Mouse (Mus musculus): ENCODE results near the gene Rrbp1. TPM values are rescaled to one million over a fixed set of nuclear protein-coding genes. Genes with fewer than 3 reads are reported as not detected.

Gene Rrbp1
- polyA plus RNA-seq, 1 experiment from 2014 or later, result 61.6 TPM

- Histone ChIP-seq H3K4me3 (no peak overlapping the region), H3K27me3 (no peaks in the 10 kb centered on the region), H3K4me2 (replicated peaks) (no peak overlapping the region), H3K36me3 (no peaks in the 10 kb centered on the region), H3K9ac (no peak overlapping the region), H3K9me3 (replicated peaks) (no peaks in the 10 kb centered on the region), H3K4me1 (no peaks in the 10 kb centered on the region), H3K27ac (no peak overlapping the region)
- ATAC-seq (ENCODE audit: low FRiP score), result no peak
- WGBS, result 82% methylated on average over 9 of the region's 9 CpGs
These were observed 107.6 kb downstream of the Rrbp1 start for GRCm38 (mm10) chr2:143903376-143904045.

DNA sequence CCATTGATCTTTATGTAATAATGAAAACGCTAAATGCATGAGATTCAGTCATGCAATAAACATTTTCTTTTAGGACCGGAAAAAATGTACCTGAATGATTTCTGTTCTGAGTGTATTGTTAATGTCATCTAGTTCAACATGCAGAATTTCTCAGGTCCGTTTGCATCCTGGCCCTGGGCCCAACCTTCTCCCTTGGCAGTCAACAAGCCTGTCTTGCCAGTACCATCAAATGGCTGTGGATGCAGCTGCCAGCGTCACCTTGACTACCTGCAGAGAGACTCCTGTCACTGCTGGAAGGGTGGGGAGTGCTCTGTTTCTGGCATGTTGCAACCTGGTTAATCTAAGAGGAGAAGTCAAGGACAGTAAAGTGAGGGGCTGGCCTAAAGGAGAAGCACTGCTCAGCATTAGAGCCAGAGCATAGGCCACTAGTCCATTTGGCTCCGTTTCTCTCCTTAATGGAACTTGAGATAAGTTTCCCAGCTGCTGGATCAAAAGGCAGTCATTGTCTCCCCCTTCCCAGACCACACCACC is 110.2 kb downstream of the Rrbp1 start:
- no peaks in the 10 kb centered on the region for H3K27me3 ChIP-seq
- H3K4me1 ChIP-seq, result no peaks in the 10 kb centered on the region
- no peaks in the 10 kb centered on the region for H3K9me3 ChIP-seq (replicated peaks)
- H3K36me3 ChIP-seq, result no peaks in the 10 kb centered on the region
- 73% methylated on average over 5 of the region's 5 CpGs for WGBS
- H3K27ac ChIP-seq, result no peak overlapping the region
- H3K4me2 ChIP-seq (replicated peaks), result no peak overlapping the region
- no peak overlapping the region for H3K4me3 ChIP-seq
- no peak for ATAC-seq (ENCODE audit: low FRiP score)
- H3K9ac ChIP-seq, result no peak overlapping the region

- H3K9ac ChIP-seq, result no peak overlapping the region
- no peak overlapping the region for H3K4me2 ChIP-seq (replicated peaks)
- no peak for ATAC-seq (ENCODE audit: low FRiP score)
- H3K27me3 ChIP-seq, result no peaks in the 10 kb centered on the region
- H3K4me1 ChIP-seq, result no peaks in the 10 kb centered on the region
- WGBS, result 89% methylated on average over 9 of the region's 9 CpGs
- H3K9me3 ChIP-seq (replicated peaks), result no peaks in the 10 kb centered on the region
- H3K4me3 ChIP-seq, result no peak overlapping the region
- H3K36me3 ChIP-seq, result no peaks in the 10 kb centered on the region
- H3K27ac ChIP-seq, result no peak overlapping the region
These were observed 111.4 kb downstream of the Rrbp1 start for GRCm38 (mm10) chr2:143899470-143900220.

Other genes with a start within 250 kb of the Rrbp1 start
- gene Bfsp1, start 148.1 kb downstream of the Rrbp1 start, polyA plus RNA-seq (2016; fragmentation: Nextera tagmentation; extraction: Ambion mirVana), result 2.3 and 2.4 TPM in 2 replicates
- gene Dstn, start 95.9 kb downstream of the Rrbp1 start, polyA plus RNA-seq (2016; fragmentation: Nextera tagmentation; extraction: Ambion mirVana), result 376 and 396 TPM in 2 replicates
- gene Banf2, start 21.8 kb upstream of the Rrbp1 start, polyA plus RNA-seq (2016; fragmentation: Nextera tagmentation; extraction: Ambion mirVana), result not detected in 2 replicates

All from hindbrain, embryonic 12.5 days (tissue).